Mouse (Mus musculus) lung, embryonic 16.5 days (tissue): Measurements from ENCODE around the gene Lrrc9. TPM values are rescaled to one million over a fixed set of nuclear protein-coding genes. Genes with fewer than 3 reads are reported as not detected.

Experiments used
- ATAC-seq: fragments of 200-750 bp; cut with Nextera tagmentation; 2 replicates; pipeline ENCODE4 v1.8.0; 2017; ENCODE audit warnings: low read depth, mild to moderate bottlenecking, moderate library complexity
- H3K27ac ChIP-seq: fragments of 300-500 bp; sonication (generic); 2 replicates; pipeline ENCODE4 v1.5.1; 2014; ENCODE audit warnings: mild to moderate bottlenecking, control low read depth, low read length
- H3K27me3 ChIP-seq: fragments of 300-500 bp; sonication (generic); 2 replicates; pipeline ENCODE4 v1.6.1; 2014; ENCODE audit warnings: low read depth, low read length, mixed read lengths; ENCODE audit not compliant: control insufficient read depth, insufficient read depth
- H3K36me3 ChIP-seq: fragments of 300-500 bp; sonication (generic); 2 replicates; pipeline ENCODE4 v1.6.1; 2014; ENCODE audit warnings: low read length; ENCODE audit not compliant: control insufficient read depth, insufficient read depth
- H3K4me1 ChIP-seq: fragments of 300-500 bp; sonication (generic); replicated peaks from 2 replicates; pipeline ENCODE4 v1.6.1; 2014; ENCODE audit warnings: low read length, mixed read lengths; ENCODE audit not compliant: control insufficient read depth, insufficient read depth
- H3K4me2 ChIP-seq: fragments of 300-500 bp; sonication (generic); 2 replicates; pipeline ENCODE4 v1.6.1; 2014; ENCODE audit warnings: low read depth, low read length, control low read depth
- H3K4me3 ChIP-seq: fragments of 300-500 bp; sonication (generic); 2 replicates; pipeline ENCODE4 v1.5.1; 2014; ENCODE audit warnings: mild to moderate bottlenecking, low read length, control low read depth
- H3K9ac ChIP-seq: fragments of 300-500 bp; sonication (generic); 2 replicates; pipeline ENCODE4 v1.6.1; 2014; ENCODE audit warnings: low read length, control low read depth
- H3K9me3 ChIP-seq: fragments of 300-500 bp; sonication (generic); 2 replicates; pipeline ENCODE4 v1.6.1; 2016; ENCODE audit warnings: low read length; ENCODE audit not compliant: control insufficient read depth
- WGBS: fragments of 180-500 bp; shearing (Covaris S2); extraction: QIAGEN DNeasy Blood & Tissue Kit; methylation state at CpG from one replicate; pipeline ENCODE4 v1.1.7; 2014; 5-methylcytosine and 5-hydroxymethylcytosine counted together
- polyA plus RNA-seq: library from polyadenylated mRNA; unstranded; fragments of >200 nt; fragmentation: Nextera tagmentation; extraction: Ambion mirVana; gene quantifications from 2 replicates; pipeline ENCODE4 v1.2.1, GENCODE M21; 2015

Gene Lrrc9
- polyA plus RNA-seq, 1 experiment from 2014 or later, result 0.50 TPM

DNA sequence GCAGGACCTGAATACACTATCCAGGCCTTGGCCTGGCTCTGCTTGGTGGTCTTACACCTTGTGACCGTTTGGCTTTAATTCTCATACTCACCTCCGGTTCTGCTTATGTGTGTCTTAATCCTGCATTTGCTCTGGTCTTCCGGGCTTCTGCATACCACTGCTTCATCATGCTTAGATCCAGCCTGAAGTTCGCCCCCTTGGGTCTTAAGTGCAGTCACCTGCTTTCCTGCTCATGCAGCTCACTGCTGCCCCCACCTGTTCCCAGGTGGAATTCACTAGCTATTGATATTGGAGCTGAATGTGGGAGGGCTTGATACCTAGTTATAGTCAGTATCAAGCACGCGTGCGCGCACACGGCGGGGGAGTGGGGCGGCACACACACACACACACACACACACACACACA lies 13.9 kb upstream of the Lrrc9 start:
- Histone ChIP-seq H3K4me3 (no peak overlapping the region), H3K9me3 (no peaks in the 10 kb centered on the region), H3K27ac (no peak overlapping the region), H3K36me3 (no peaks in the 10 kb centered on the region), H3K4me1 (no peaks in the 10 kb centered on the region), H3K9ac (no peak overlapping the region), H3K27me3 (no peaks in the 10 kb centered on the region), H3K4me2 (peak overlapping the region; percentile 22; the same call in 1 of the 2 replicates)
- 18% methylated on average over 11 of the region's 11 CpGs for WGBS
- peak; percentile 36; the same call in 1 of the 2 replicates for ATAC-seq

DNA sequence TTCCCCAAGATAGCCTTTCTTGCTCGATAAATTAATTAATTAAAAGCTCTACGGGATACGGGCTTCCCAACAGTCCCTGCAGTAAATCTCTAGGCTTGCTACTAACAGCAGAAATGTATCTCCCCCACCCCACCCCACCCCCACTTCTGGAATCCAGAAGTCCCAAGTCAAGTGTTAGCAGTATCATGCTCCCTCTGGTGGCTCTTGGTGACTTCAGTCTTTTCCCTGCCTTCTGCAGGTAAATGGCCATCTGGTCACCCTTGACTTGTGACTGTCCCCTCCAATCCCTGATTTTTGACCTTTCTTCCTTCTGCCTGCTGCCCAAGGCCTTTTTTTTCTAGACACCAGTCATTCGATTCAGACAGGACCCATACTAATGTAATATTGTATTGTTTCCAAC lies 9.5 kb upstream of the Lrrc9 start:
- Histone ChIP-seq H3K9ac (no peak overlapping the region), H3K4me2 (no peak overlapping the region), H3K4me3 (no peak overlapping the region), H3K4me1 (peaks cover 4% of the 10 kb centered on the region; the same call in 1 of the 2 replicates), H3K27ac (no peak overlapping the region), H3K9me3 (no peaks in the 10 kb centered on the region), H3K36me3 (no peaks in the 10 kb centered on the region), H3K27me3 (no peaks in the 10 kb centered on the region)
- WGBS, result 55% methylated on average over 4 of the region's 4 CpGs
- ATAC-seq, result no peak

DNA sequence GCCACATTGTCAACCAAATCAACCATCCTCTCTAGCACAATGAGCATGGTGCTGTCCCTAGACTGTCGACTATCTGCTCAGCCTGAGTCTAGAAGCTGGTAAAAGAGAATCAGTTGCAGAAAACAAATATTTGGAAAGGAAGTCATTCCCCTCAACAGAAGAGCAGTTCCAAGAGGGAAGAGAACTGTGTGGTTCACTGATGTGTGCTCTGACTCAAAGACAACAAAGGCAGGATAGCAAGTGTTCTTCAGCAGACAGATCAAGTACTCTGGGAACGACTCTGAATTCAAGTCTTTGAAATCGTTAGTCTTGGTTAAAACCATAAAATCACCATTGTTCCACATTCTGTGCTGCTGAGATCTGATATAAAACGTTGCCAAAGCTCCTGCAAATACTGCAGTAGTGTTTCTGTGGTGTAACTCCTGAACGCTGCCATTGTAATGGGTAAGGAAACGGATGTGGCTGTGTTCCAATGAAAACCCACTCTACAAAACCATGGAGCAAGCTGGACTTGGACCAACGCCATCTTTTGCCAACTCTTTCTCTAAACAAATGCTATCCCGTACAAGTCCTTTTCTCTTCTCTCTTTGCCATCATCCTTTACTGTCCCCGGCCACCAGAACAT lies 8.3 kb upstream of the Lrrc9 start:
- Histone ChIP-seq H3K4me2 (no peak overlapping the region), H3K27ac (peak overlapping the region; percentile 65), H3K4me3 (no peak overlapping the region), H3K9ac (no peak overlapping the region), H3K4me1 (peaks cover 4% of the 10 kb centered on the region; the same call in 1 of the 2 replicates), H3K9me3 (no peaks in the 10 kb centered on the region), H3K36me3 (no peaks in the 10 kb centered on the region), H3K27me3 (no peaks in the 10 kb centered on the region)
- WGBS, result 35% methylated on average over 9 of the region's 9 CpGs
- peak; percentile 52; the same call in 1 of the 2 replicates for ATAC-seq

DNA sequence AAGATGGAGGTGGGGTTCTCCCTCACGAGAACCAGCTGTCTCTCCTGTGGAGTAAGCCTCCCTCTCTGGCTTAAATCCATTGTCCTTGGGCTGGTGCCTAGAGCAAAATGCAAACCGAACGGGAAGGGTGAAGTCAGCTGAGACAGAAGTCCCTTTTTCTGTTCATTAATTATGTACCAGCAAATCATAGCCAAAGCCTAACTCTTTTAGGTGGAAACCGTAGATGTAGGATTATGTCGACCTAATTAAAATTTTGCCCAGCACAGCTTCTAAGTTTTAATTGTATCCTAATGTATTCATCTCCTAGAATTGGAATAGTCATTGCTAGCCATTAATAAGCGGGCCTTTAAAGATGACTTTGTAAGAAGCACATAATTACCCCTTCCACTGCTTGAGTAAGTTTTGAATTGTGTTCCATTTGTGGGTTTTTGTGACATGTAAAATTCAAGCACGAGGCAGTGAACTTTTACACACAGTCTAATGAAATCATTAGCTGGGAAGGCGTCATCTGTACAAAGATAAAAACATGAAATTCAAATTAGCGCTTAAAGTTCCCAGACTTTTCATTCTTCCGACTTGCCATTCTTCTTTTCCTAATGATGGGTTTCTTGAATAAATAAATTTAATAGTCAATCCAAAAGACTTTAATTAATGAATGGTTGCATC lies 3.9 kb upstream of the Lrrc9 start:
- Histone ChIP-seq H3K4me3 (no peak overlapping the region), H3K4me2 (no peak overlapping the region), H3K36me3 (no peaks in the 10 kb centered on the region), H3K9me3 (no peaks in the 10 kb centered on the region), H3K9ac (no peak overlapping the region), H3K4me1 (peaks cover 12% of the 10 kb centered on the region), H3K27me3 (no peaks in the 10 kb centered on the region), H3K27ac (no peak overlapping the region)
- WGBS, result 69% methylated on average over 10 of the region's 10 CpGs
- ATAC-seq, result no peak

- H3K27ac ChIP-seq, result no peak overlapping the region
- peaks cover 7% of the 10 kb centered on the region for H3K4me1 ChIP-seq
- 55% methylated on average over 6 of the region's 6 CpGs for WGBS
- H3K4me2 ChIP-seq, result no peak overlapping the region
- no peak for ATAC-seq
- H3K4me3 ChIP-seq, result no peak overlapping the region
- no peak overlapping the region for H3K9ac ChIP-seq
- H3K9me3 ChIP-seq, result no peaks in the 10 kb centered on the region
- no peaks in the 10 kb centered on the region for H3K27me3 ChIP-seq
- no peaks in the 10 kb centered on the region for H3K36me3 ChIP-seq
Observed at GRCm38 (mm10) chr12:72438961-72439480, 2.6 kb upstream of the Lrrc9 start.

DNA sequence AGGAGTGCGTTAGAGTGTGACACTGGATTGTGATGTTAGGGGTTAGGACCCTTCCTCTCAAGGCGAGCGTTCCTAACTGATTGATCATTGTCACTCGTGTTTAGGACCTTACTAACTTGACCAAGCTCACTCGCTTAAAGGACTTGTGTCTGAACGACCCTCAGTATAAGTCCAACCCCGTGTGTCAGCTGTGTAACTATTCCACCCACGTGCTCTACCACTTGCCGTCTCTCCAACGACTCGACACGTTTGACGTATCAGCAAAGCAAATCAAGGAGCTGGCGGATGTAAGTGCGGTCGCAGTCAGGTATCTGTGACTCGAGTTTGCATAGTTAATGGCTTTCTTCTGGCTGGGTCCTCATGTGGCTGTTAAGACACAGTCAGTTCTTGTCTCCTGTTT lies 12.3 kb downstream of the Lrrc9 start:
- H3K9ac ChIP-seq, result no peak overlapping the region
- WGBS, result 49% methylated on average over 17 of the region's 17 CpGs
- ATAC-seq, result no peak

DNA sequence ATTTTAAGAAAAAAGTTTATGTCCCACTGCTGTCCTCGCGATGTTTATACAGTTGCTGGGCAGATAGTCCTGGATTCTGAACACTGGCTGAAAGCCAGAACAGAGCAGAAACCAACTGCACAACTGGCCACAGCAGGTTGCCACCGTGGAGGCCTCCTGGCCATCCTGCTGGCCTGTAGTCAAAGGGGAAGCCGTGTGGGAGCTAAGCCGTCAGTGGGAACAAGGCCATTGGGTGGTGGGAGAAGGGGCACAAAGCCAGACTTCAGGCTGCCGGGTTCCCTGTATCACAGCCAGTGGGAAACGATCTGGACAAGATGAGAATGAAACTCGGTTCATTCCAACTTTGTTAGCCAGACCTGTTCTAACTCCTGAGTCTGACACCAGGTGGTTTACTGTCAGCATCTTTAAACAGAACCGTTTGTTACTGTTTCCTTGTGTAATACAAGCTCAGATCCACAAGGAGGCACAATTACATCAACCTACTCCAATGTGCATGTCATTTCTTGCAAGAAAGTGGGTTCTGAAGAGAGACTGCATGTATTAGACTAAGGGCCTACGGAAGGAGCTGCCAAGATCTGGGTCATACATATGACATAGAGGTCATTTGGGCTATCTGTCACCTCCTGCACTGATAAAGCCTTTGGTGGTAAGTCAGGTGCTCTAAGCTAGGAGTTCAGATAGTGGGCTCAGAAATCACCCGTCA lies 19.7 kb downstream of the Lrrc9 start:
- Histone ChIP-seq H3K4me3 (no peak overlapping the region), H3K9me3 (no peaks in the 10 kb centered on the region), H3K36me3 (no peaks in the 10 kb centered on the region), H3K4me1 (no peaks in the 10 kb centered on the region), H3K4me2 (peak overlapping the region; percentile 4; the same call in 1 of the 2 replicates), H3K9ac (no peak overlapping the region), H3K27me3 (no peaks in the 10 kb centered on the region), H3K27ac (no peak overlapping the region)
- WGBS, result 40% methylated on average over 11 of the region's 11 CpGs
- ATAC-seq, result peak; percentile 43; the same call in 1 of the 2 replicates

More for the DNA sequence above, 12.3 kb downstream of the Lrrc9 start:
- Histone ChIP-seq H3K4me3 (no peak overlapping the region), H3K27ac (no peak overlapping the region), H3K27me3 (no peaks in the 10 kb centered on the region), H3K4me2 (no peak overlapping the region), H3K36me3 (no peaks in the 10 kb centered on the region), H3K4me1 (no peaks in the 10 kb centered on the region), H3K9me3 (no peaks in the 10 kb centered on the region)

DNA sequence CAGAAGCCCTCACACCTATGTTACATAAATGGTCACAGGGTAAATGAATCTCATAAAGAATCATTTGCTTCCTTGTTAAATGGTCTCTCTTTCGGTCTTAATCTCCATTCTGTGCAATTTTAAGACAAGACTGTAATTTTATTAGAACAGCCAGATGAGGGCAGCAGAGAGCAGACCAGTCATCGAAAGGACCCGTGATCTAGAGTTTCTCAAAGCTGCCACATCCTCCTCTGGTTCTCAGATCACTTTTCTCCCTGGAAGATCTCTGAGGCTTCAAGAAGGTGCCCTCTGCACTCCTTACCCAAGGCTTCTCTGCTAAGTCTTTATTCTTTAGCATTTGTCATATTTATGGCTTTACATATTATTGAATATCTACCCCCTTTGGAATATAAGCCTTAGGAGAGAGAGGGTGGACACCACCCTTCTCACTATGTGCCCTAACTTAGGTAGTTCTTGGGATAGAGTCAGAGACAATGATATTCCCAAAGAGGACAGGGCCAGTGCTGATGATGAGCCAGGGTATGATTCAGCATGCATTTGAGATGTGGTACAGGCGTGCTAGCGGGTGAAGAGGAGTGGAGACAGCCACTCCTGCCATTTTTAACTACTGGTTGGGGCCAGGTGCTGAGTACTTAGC lies 20.3 kb downstream of the Lrrc9 start:
- Histone ChIP-seq H3K27me3 (no peaks in the 10 kb centered on the region), H3K4me1 (no peaks in the 10 kb centered on the region), H3K4me2 (peak overlapping the region; percentile 4; the same call in 1 of the 2 replicates), H3K27ac (no peak overlapping the region), H3K9me3 (no peaks in the 10 kb centered on the region), H3K4me3 (no peak overlapping the region), H3K36me3 (no peaks in the 10 kb centered on the region), H3K9ac (no peak overlapping the region)
- ATAC-seq, result peak; percentile 67; the same call in 1 of the 2 replicates
- 40% methylated on average over 5 of the region's 5 CpGs for WGBS
